Mouse (Mus musculus) stomach, postnatal 0 days (tissue): Measurements from ENCODE around the gene Sec22a.
A peak's percentile ranks its signal among the peaks of the same experiment; 100 is the strongest.

ENCODE experiments used
- CTCF ChIP-seq: IDR thresholded peaks from 2 replicates; pipeline ENCODE4 v1.5.1; 2016; ENCODE audit warnings: antibody characterized with exemption, low read depth, mild to moderate bottlenecking, moderate library complexity
- EP300 ChIP-seq: optimal IDR thresholded peaks from 2 replicates; pipeline ENCODE3; 2016; ENCODE audit warnings: antibody characterized with exemption

DNA sequence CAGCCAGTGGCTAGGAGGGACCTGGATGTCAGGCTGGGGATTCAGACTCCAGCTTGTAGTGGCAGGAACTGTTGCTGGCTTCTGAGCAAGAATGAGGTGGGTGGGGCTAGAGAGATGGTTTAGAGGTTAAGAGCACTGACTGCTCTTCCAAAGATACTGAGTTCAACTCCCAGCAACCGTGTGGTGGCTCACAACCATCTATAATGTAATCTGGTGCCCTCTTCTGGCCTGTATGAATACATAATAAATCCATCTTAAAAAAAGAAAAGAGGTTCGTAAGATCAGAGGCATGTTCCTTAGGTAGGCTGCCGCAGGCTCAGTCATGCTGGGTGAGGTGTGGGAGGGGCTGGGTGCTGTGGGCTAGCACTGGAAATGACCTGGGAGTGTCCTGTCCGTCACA is 92.1 kb downstream of the Sec22a start:
- no peak for TF ChIP-seq EP300
- TF ChIP-seq CTCF = peak; percentile 64
